Mouse (Mus musculus) heart, embryonic 14.5 days (tissue): ENCODE measurements around the gene Heatr9. TPM values are rescaled to one million over a fixed set of nuclear protein-coding genes. Genes with fewer than 3 reads are reported as not detected.

Experiments used
- ATAC-seq: fragments of 200-750 bp; cut with Nextera tagmentation; 2 replicates; pipeline ENCODE4 v1.8.0; 2017; ENCODE audit warnings: low read depth, moderate TSS enrichment; ENCODE audit not compliant: insufficient number of reproducible peaks, insufficient read depth, low FRiP score
- H3K27ac ChIP-seq, 2 experiments: fragments of 200-500 bp in 1 of 2; fragments of 300-500 bp in 1 of 2; sonication (generic) in 1 of 2; replicated peaks in 1 of 2; 2 replicates each; pipeline ENCODE4 v1.5.1; 2012 to 2014; ENCODE audit warnings: low read depth in 2 of 2, low read length in 2 of 2, control low read depth in 1 of 2, mild to moderate bottlenecking in 1 of 2, mixed read lengths in 1 of 2; ENCODE audit not compliant: control insufficient read depth in 1 of 2, insufficient read depth in 1 of 2
- H3K27me3 ChIP-seq: fragments of 300-500 bp; sonication (generic); 2 replicates; pipeline ENCODE4 v1.6.1; 2014; ENCODE audit warnings: mild to moderate bottlenecking, low read length, control low read depth; ENCODE audit not compliant: control insufficient read depth, insufficient read depth
- H3K36me3 ChIP-seq: fragments of 300-500 bp; sonication (generic); 2 replicates; pipeline ENCODE4 v1.6.1; 2014; ENCODE audit warnings: mild to moderate bottlenecking, control low read depth, low read length, mixed read lengths; ENCODE audit not compliant: control insufficient read depth, insufficient read depth
- H3K4me1 ChIP-seq, 2 experiments: fragments of 200-500 bp in 1 of 2; fragments of 300-500 bp in 1 of 2; sonication (generic) in 1 of 2; 2 replicates each; pipeline ENCODE4 v1.6.1; 2012 to 2014; ENCODE audit warnings: low read length in 2 of 2, control low read depth in 1 of 2, mixed read lengths in 1 of 2; ENCODE audit not compliant: control insufficient read depth in 2 of 2, insufficient read depth in 2 of 2
- H3K4me2 ChIP-seq: fragments of 300-500 bp; sonication (generic); 2 replicates; pipeline ENCODE4 v1.6.1; 2014; ENCODE audit warnings: mild to moderate bottlenecking, low read length
- H3K4me3 ChIP-seq, 2 experiments: fragments of 200-500 bp in 1 of 2; fragments of 300-500 bp in 1 of 2; sonication (generic) in 1 of 2; 2 replicates each; pipeline ENCODE4 v1.5.1; 2012 to 2014; ENCODE audit warnings: low read length in 2 of 2, mild to moderate bottlenecking in 2 of 2, control low read depth in 1 of 2, low read depth in 1 of 2, moderate library complexity in 1 of 2; ENCODE audit not compliant: control insufficient read depth in 1 of 2, insufficient read depth in 1 of 2
- H3K9ac ChIP-seq: fragments of 300-500 bp; sonication (generic); 2 replicates; pipeline ENCODE4 v1.6.1; 2014; ENCODE audit warnings: mild to moderate bottlenecking, low read length
- H3K9me3 ChIP-seq: fragments of 300-500 bp; sonication (generic); 2 replicates; pipeline ENCODE4 v1.6.1; 2016; ENCODE audit warnings: low read length, control low read depth; ENCODE audit not compliant: control insufficient read depth
- WGBS: fragments of 180-500 bp; shearing (Covaris S2); extraction: QIAGEN DNeasy Blood & Tissue Kit; methylation state at CpG from one replicate; pipeline ENCODE4 v1.1.7; 2014; 5-methylcytosine and 5-hydroxymethylcytosine counted together
- polyA plus RNA-seq: library from polyadenylated mRNA; unstranded; fragments of >200 nt; fragmentation: Nextera tagmentation; extraction: Ambion mirVana; gene quantifications from 2 replicates; pipeline ENCODE4 v1.2.1, GENCODE M21; 2014

The Heatr9 gene
- polyA plus RNA-seq, 1 experiment from 2014 or later: not detected

GRCm38 (mm10) chr11:83473235-83474016 is 48.5 kb downstream of the Heatr9 start:
- Histone ChIP-seq H3K27me3 (no peaks in the 10 kb centered on the region), H3K4me2 (peak overlapping the region; percentile 77), H3K36me3 (peaks cover 24% of the 10 kb centered on the region), H3K4me1 (peaks cover 7 to 19% of the 10 kb centered on the region in 2 experiments), H3K4me3 (peak overlapping the region; percentile 87 to 93), H3K9me3 (peaks cover 3% of the 10 kb centered on the region; the same call in 1 of the 2 replicates), H3K27ac (peak overlapping the region; percentile 89 to 97), H3K9ac (peak overlapping the region; percentile 92)
- under 1% methylated on average over 51 of the region's 52 CpGs for WGBS
- ATAC-seq: peak; percentile 70

DNA sequence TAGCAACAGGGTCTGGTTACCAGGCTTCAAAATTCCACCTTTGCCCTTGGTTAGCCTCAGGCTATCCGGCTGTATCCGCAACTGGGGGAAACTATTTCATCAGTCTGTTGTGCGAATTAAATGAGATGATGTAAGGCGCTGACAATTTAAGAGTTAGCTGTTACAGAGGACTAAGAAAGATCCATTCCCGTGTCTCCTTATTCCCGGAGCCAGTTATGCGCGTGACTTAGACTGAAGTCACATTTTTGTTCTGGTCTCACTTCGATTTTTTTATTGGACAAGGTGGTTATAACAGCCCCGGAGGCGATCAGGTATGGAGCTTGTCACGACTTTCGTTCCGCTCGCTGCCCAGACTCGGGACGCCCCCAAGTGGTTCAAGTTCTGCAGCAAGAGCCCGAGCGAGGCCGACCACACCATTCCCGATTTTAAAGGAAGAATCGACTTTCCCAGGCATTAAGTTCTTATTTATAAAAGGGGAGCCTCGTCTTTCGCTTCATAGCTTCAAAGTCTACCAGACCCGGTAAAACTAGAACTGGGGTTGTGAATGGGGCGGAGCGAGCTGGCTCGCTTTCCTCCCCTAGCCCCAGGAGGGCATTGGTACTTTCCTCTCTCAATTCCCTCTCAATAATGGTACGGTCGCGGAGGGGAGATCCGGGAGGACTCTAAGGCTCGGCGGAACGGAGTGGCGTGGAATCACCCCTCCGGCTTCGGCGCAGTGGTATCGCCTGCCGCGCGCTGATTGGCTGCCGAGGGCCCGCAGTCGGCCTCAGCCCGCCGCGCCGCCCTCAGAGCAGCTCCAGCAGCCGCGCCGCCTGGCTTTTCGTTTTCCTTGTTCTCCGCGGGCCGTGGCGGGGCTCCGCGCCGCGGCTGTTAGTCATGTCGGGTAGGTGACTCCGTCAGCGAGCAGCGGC is 49.4 kb downstream of the Heatr9 start, which contains the start of gene Taf15:
TSS of gene Taf15 (plus strand) at position 763 of the 911 bp plus-strand sequence.
- peaks cover 3% of the 10 kb centered on the region; the same call in 1 of the 2 replicates for H3K9me3 ChIP-seq
- peak; percentile 98 for ATAC-seq
- peak within 1 kb of the TSS; percentile 92 for H3K9ac ChIP-seq
- no peaks in the 10 kb centered on the region for H3K27me3 ChIP-seq
- peak within 1 kb of the TSS; percentile 89 to 97 for H3K27ac ChIP-seq
- peaks cover 18% of the 10 kb centered on the region for H3K36me3 ChIP-seq
- peak within 1 kb of the TSS; percentile 77 for H3K4me2 ChIP-seq
- H3K4me1 ChIP-seq: peaks cover 10 to 25% of the 10 kb centered on the region in 2 experiments
- peak within 1 kb of the TSS; percentile 87 to 93 for H3K4me3 ChIP-seq
- under 1% methylated on average over 66 of the region's 66 CpGs for WGBS

GRCm38 (mm10) chr11:83471766-83472165 is 50.2 kb downstream of the Heatr9 start:
- Histone ChIP-seq H3K9ac (no peak overlapping the region), H3K36me3 (peaks cover 13% of the 10 kb centered on the region), H3K27ac (no peak overlapping the region), H3K9me3 (peaks cover 3% of the 10 kb centered on the region; the same call in 1 of the 2 replicates), H3K27me3 (no peaks in the 10 kb centered on the region), H3K4me2 (no peak overlapping the region; the same call in 1 of the 2 replicates), H3K4me1 (peaks cover 17 to 33% of the 10 kb centered on the region in 2 experiments), H3K4me3 (no peak overlapping the region)
- no peak for ATAC-seq
- 91% methylated on average over 2 of the region's 2 CpGs for WGBS

GRCm38 (mm10) chr11:83468765-83469164 is 53.2 kb downstream of the Heatr9 start:
- no peak overlapping the region for H3K4me3 ChIP-seq
- peaks cover 23 to 31% of the 10 kb centered on the region in 2 experiments for H3K4me1 ChIP-seq
- no peak for ATAC-seq
- WGBS: 88% methylated on average over 3 of the region's 3 CpGs
- peaks cover 15% of the 10 kb centered on the region for H3K27me3 ChIP-seq
- H3K36me3 ChIP-seq: no peaks in the 10 kb centered on the region
- peaks cover 3% of the 10 kb centered on the region; the same call in 1 of the 2 replicates for H3K9me3 ChIP-seq
- no peak overlapping the region for H3K4me2 ChIP-seq
- no peak overlapping the region for H3K27ac ChIP-seq
- no peak overlapping the region for H3K9ac ChIP-seq

DNA sequence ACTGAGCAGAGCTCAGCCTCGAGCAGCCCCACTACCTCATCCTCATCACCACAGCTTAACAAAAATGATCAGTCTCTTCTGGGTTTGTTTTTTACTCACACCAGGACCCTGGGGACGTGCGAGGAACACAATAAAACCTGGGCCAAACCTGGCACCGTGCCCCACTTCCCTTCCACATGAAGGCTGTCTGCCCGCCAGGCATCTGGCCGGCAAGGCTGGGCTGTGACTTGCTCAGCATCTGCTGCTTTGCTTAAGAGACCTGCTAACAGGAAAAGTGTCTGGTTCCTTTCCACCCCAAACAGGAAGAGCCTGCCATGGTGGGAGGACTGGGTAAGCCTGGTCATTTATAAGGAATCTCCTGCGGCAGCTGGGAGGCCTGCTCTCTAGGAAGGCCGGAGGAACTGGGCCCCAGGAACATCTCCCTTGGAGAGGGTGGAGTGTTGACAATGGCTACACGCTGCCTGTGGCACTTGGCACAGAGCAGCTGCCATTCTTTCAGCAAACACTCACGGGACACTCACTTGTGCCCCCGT is 54.8 kb downstream of the Heatr9 start:
- Histone ChIP-seq H3K27me3 (peaks cover 24% of the 10 kb centered on the region), H3K9me3 (peaks cover 3% of the 10 kb centered on the region; the same call in 1 of the 2 replicates), H3K9ac (peak overlapping the region; percentile 22; the same call in 1 of the 2 replicates), H3K4me2 (peak overlapping the region; percentile 19), H3K36me3 (no peaks in the 10 kb centered on the region), H3K4me3 (no peak overlapping the region), H3K27ac (peak overlapping the region; percentile 75 to 81), H3K4me1 (peaks cover 25 to 39% of the 10 kb centered on the region in 2 experiments)
- ATAC-seq: peak; percentile 83
- WGBS: 6% methylated on average over 11 of the region's 11 CpGs

DNA sequence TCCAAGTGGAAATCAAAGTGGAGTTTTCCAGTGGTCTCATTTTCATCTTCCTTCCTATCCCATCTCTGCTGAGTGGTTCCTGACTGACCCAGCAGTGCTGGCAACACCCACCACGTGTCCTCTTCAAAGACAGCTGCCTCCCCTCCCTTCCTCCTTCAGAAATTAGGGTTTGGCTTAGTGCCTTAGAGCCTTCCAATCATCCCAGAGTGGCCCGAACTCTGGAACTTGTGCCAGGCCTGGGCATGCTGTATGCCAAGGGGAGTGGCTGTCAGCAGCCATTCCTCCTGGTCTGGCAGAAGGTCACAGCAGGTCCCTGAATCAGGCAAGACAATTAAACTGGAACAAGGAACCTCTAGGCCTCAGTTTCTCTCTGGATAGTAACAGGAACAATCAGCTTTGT is 56.0 kb downstream of the Heatr9 start:
- Histone ChIP-seq H3K4me1 (peaks cover 22 to 37% of the 10 kb centered on the region in 2 experiments), H3K36me3 (no peaks in the 10 kb centered on the region), H3K4me3 (no peak overlapping the region), H3K9ac (no peak overlapping the region), H3K27me3 (peaks cover 29% of the 10 kb centered on the region), H3K9me3 (peaks cover 3% of the 10 kb centered on the region; the same call in 1 of the 2 replicates), H3K4me2 (no peak overlapping the region), H3K27ac (0 out of 4 replicates have a peak overlapping the region, but pooled peaks of 1 of the 2 experiments have one; percentile 81)
- no peak for ATAC-seq
- 39% methylated on average over 2 of the region's 2 CpGs for WGBS

DNA sequence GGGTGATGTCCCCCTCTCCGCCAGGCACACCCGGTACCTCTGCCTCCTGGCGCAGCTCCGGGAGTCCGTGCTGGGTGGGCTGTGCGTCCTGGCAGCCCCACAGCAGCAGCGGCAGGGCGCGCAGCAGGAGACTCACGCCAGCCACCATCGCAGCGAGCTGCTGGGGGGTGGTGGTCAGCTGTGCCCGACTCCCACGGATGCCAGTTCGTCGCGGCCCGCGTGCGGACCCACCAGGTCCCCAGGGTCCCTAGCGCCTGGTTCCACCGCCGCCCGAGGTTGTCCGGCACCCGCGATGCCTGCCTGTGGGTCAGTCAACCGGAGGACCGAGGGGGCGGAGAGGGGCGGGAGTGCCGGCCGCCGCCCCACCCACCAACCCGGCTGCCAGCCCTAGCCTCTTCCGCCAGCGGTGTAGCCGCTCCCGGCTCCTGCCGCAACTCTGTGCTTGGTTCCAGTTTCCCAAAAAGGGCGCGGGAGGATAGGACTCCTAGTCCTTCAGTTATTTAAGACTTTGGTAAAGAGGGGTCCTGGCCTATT is 59.2 kb downstream of the Heatr9 start, which contains the start of gene Mmp28:
TSS of gene Mmp28 (minus strand) at position 361 of the 534 bp plus-strand sequence.
- no peaks in the 10 kb centered on the region for H3K36me3 ChIP-seq
- H3K4me2 ChIP-seq: peak within 1 kb of the TSS; percentile 96
- under 1% methylated on average over 40 of the region's 42 CpGs for WGBS
- peaks cover 24 to 42% of the 10 kb centered on the region in 2 experiments for H3K4me1 ChIP-seq
- peak within 1 kb of the TSS; percentile 57 to 72 for H3K4me3 ChIP-seq
- H3K27ac ChIP-seq: no peak within 1 kb of the TSS
- H3K27me3 ChIP-seq: peaks cover 29% of the 10 kb centered on the region
- no peaks in the 10 kb centered on the region for H3K9me3 ChIP-seq
- ATAC-seq: 0 out of 2 replicates have a peak, but pooled peaks have one; percentile 11
- peak within 1 kb of the TSS; percentile 72 for H3K9ac ChIP-seq
